Mouse (Mus musculus): ENCODE results near the gene Atp6v0a1. TPM values are rescaled to one million over a fixed set of nuclear protein-coding genes. Genes with fewer than 3 reads are reported as not detected.

Gene Atp6v0a1
- polyA plus RNA-seq, 1 experiment from 2014 or later: 48.1 TPM

DNA sequence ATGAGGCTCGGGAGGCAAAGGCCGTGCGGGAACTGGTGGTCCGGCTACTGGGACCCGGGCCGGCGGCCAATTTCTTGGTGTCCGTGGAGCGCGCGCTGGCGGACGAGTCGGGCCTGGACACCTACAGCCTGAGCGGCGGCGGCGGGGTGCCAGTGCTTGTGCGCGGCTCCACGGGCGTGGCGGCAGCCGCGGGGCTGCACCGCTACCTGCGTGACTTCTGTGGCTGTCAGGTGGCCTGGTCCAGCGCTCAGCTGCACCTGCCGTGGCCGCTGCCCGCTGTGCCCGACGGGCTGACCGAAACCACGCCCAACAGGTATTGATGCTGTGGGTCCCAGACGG is 60.9 kb downstream of the Atp6v0a1 start:
- peak overlapping the region; percentile 91 for H3K4me3 ChIP-seq
- peaks cover 29% of the 10 kb centered on the region for H3K4me1 ChIP-seq (replicated peaks)
- WGBS: under 1% methylated on average over 36 of the region's 36 CpGs
- peak overlapping the region; percentile 90 for H3K27ac ChIP-seq
- DNase-seq (ENCODE audit: low spot score): no peak
- H3K27me3 ChIP-seq (ENCODE audit: insufficient read depth, poor library complexity, severe bottlenecking): peaks cover 29% of the 10 kb centered on the region
- H3K9me3 ChIP-seq: no peaks in the 10 kb centered on the region
- 0 out of 2 replicates have a peak, but pooled peaks cover 3% of the 10 kb centered on the region for H3K36me3 ChIP-seq

DNA sequence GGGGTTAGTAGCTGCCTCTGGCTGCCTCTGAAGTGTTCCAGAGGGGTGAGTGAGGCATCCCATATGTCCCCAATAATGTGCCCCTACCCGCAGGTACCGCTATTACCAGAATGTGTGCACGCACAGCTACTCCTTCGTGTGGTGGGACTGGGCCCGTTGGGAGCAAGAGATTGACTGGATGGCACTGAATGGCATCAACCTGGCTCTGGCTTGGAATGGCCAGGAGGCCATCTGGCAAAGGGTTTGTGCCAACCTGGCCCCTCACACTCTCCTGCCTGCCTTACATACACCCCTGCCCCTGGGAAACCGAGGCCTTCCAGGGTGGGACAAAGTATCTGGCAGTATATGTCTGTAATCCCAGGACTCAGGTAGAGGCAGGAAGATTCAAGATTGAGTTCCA is 61.7 kb downstream of the Atp6v0a1 start:
- no peak for DNase-seq (ENCODE audit: low spot score)
- Histone ChIP-seq H3K27ac (peak overlapping the region; percentile 40; the same call in 1 of the 2 replicates), H3K4me1 (replicated peaks) (peaks cover 29% of the 10 kb centered on the region), H3K9me3 (no peaks in the 10 kb centered on the region), H3K27me3 (ENCODE audit: insufficient read depth, poor library complexity, severe bottlenecking) (peaks cover 32% of the 10 kb centered on the region), H3K36me3 (0 out of 2 replicates have a peak, but pooled peaks cover 3% of the 10 kb centered on the region), H3K4me3 (peak overlapping the region; percentile 91)
- 77% methylated on average over 6 of the region's 6 CpGs for WGBS

DNA sequence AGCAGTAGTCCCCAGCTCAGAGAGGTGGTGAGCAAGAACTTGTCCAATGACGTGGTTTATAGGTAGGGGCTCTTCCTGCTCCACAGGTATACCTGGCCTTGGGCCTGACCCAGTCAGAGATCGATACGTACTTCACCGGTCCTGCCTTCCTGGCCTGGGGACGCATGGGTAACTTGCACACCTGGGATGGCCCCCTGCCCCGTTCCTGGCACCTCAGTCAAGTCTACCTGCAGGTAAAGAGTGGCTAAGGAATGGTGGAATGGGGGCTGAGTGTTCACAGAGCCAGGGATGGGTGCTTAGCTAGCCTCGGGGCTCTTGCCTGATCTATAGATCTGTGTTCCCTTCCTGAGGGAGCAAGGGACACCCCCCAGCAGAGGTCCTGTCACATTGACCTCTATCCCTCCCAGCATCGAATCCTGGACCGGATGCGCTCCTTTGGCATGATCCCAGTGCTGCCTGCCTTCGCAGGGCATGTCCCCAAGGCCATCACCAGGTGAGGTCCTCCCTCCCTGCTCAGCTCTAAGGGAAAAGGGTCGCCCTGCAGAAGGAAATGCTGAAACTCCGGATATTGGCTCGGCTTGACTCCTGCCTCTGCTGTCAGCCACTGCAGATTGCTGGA is 62.7 kb downstream of the Atp6v0a1 start:
- WGBS: 70% methylated on average over 14 of the region's 14 CpGs
- Histone ChIP-seq H3K27me3 (ENCODE audit: insufficient read depth, poor library complexity, severe bottlenecking) (peaks cover 41% of the 10 kb centered on the region), H3K4me1 (replicated peaks) (peaks cover 21% of the 10 kb centered on the region), H3K4me3 (no peak overlapping the region), H3K36me3 (peaks cover 11% of the 10 kb centered on the region; the same call in 1 of the 2 replicates), H3K9me3 (no peaks in the 10 kb centered on the region), H3K27ac (no peak overlapping the region)
- no peak for DNase-seq (ENCODE audit: low spot score)

DNA sequence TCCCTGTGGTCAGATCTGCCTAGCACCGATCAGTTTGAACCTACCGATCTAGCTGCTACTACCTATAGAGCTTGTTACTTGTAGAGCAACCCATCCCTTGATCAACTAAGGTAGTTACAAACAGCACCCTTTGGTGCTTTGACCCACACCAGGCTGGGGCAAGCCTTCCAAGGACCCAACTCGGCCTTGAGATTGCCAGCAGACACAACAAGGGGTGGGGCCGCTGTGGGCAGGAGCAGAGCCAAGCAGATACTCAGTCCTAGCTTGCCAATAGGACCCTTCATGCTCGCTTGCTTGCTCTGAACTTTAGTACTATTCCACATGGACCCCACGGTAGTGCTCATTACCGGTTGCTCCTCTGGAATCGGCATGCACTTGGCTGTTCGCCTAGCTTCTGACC is 68.9 kb downstream of the Atp6v0a1 start, which contains the start of gene Hsd17b1:
TSS of gene Hsd17b1 (plus strand) at position 291 of the 400 bp plus-strand sequence.
- Histone ChIP-seq H3K4me1 (replicated peaks) (peaks cover 23% of the 10 kb centered on the region), H3K27me3 (ENCODE audit: insufficient read depth, poor library complexity, severe bottlenecking) (peaks cover 61% of the 10 kb centered on the region), H3K9me3 (no peaks in the 10 kb centered on the region), H3K36me3 (peaks cover 13% of the 10 kb centered on the region; the same call in 1 of the 2 replicates), H3K4me3 (no peak within 1 kb of the TSS), H3K27ac (no peak within 1 kb of the TSS)
- no peak for DNase-seq (ENCODE audit: low spot score)
- WGBS: 73% methylated on average over 9 of the region's 9 CpGs

DNA sequence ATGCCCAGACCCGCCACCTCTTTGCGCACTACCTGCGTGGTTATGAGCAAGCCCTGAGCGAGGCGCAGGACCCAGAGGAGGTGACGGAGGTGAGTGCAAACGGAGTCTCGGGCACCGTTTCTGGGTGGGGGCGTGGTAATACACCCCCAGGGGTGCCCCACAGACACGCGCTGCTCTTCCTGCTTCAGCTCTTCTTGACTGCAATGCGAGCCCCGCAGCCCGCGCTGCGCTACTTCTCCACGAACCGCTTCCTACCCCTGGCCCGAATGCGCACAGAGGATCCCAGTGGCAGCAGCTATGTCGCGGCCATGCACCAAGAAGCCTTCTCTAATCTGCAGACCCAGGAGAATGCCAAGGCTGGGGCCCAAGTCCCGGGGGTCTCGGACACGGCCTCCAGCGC is 70.5 kb downstream of the Atp6v0a1 start:
- 3% methylated on average over 27 of the region's 27 CpGs for WGBS
- H3K4me1 ChIP-seq (replicated peaks): peaks cover 37% of the 10 kb centered on the region
- peaks cover 15% of the 10 kb centered on the region for H3K36me3 ChIP-seq
- H3K27me3 ChIP-seq (ENCODE audit: insufficient read depth, poor library complexity, severe bottlenecking): peaks cover 61% of the 10 kb centered on the region
- H3K4me3 ChIP-seq: peak overlapping the region; percentile 6; the same call in 1 of the 2 replicates
- no peaks in the 10 kb centered on the region for H3K9me3 ChIP-seq
- no peak overlapping the region for H3K27ac ChIP-seq
- DNase-seq (ENCODE audit: low spot score): no peak

DNA sequence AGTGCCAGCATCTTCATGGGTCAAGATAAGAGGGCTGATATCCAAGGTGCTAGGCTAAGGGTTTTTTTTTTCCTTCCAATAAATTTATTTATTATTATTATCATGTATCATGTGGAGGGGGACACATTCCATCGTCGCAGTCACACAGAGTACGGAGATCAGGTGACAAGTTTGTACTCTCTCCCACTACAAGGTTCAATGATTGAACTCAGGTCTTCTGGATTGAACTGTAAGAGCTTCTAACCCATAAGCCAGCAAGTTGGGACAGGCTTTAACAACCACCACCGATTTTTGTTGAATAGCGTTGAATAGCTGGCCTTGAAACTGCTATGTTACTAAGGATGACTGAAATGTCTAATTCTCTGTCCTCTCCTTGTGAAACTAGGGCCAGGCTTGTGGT is 71.2 kb downstream of the Atp6v0a1 start:
- peaks cover 61% of the 10 kb centered on the region for H3K27me3 ChIP-seq (ENCODE audit: insufficient read depth, poor library complexity, severe bottlenecking)
- 68% methylated on average over 5 of the region's 5 CpGs for WGBS
- no peak overlapping the region for H3K27ac ChIP-seq
- H3K4me3 ChIP-seq: no peak overlapping the region
- H3K36me3 ChIP-seq: peaks cover 22% of the 10 kb centered on the region
- H3K4me1 ChIP-seq (replicated peaks): peaks cover 40% of the 10 kb centered on the region
- DNase-seq (ENCODE audit: low spot score): no peak
- H3K9me3 ChIP-seq: no peaks in the 10 kb centered on the region

DNA sequence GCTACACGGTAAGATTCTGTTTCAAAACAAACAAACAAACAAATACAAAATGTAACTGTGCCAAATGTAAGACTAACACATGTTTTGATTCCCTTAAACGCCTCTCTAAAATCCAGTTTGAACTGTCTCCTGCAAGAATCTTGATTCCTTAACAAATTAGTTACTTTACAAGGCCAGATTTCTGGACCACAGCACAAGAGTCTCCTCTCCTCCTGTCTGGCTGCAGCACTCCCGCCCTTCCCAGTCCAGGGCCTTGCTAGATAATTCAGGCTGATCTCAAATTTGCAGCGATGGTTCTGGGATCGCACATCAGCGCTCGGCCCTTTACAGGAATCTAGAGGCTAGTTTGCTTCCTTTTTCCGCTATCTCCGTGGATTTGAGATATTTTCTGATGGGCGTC is 72.4 kb downstream of the Atp6v0a1 start:
- no peak for DNase-seq (ENCODE audit: low spot score)

DNA sequence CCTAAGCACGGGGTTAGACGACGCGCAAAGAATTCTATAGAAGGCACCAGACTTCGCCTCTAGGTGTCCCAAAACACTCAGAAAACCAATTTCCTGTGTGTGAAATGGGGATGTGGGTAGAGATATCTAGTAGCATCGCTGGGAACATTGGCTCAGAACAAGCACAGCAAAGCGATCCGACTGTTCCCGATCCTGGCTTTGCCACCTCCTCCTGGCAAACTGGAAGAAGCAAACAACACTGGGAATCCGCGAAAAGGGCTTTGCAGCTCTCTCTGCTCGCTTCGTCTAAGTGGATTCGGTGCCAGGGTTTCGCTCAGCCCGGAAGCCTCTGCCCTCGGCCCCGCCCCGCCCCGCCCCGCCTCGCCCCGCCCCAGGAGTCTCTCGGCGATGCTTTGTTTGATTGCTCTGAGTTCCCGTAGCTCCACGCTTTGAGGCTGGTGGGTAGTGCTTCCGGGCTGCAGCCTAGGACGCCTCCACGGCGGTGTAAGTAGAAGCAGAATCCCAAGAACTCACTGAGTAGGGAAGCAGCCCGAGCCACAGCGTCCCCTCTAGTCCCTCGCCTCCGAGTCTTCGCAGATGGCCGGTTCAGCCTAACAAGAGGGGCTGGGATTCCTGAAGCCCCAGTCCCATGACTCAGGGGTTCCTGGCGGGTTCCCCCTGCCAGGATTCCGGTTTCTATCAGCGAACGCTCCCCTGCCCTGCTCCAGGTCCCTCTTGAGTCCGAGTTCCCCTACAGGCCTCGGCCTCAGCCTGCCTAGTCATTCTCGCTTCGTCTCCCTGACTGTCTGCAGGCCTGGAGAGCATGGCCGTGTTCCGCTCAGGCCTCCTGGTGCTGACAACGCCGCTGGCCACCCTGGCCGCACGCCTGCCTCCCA is 73.2 kb downstream of the Atp6v0a1 start, which contains the start of gene Coasy:
TSS of gene Coasy (plus strand) at position 358 of the 875 bp plus-strand sequence.
- Histone ChIP-seq H3K9me3 (no peaks in the 10 kb centered on the region), H3K4me3 (peak within 1 kb of the TSS; percentile 87), H3K4me1 (replicated peaks) (peaks cover 57% of the 10 kb centered on the region), H3K36me3 (peaks cover 19% of the 10 kb centered on the region), H3K27ac (peak within 1 kb of the TSS; percentile 91), H3K27me3 (ENCODE audit: insufficient read depth, poor library complexity, severe bottlenecking) (peaks cover 44% of the 10 kb centered on the region)
- DNase-seq (ENCODE audit: low spot score): peak; percentile 96
- WGBS: under 1% methylated on average over 51 of the region's 51 CpGs

More for the DNA sequence above, 72.4 kb downstream of the Atp6v0a1 start:
- Histone ChIP-seq H3K9me3 (no peaks in the 10 kb centered on the region), H3K27me3 (ENCODE audit: insufficient read depth, poor library complexity, severe bottlenecking) (peaks cover 52% of the 10 kb centered on the region), H3K36me3 (peaks cover 26% of the 10 kb centered on the region), H3K4me1 (replicated peaks) (peaks cover 52% of the 10 kb centered on the region), H3K27ac (peak overlapping the region; percentile 91), H3K4me3 (peak overlapping the region; percentile 87)
- 8% methylated on average over 10 of the region's 10 CpGs for WGBS

DNA sequence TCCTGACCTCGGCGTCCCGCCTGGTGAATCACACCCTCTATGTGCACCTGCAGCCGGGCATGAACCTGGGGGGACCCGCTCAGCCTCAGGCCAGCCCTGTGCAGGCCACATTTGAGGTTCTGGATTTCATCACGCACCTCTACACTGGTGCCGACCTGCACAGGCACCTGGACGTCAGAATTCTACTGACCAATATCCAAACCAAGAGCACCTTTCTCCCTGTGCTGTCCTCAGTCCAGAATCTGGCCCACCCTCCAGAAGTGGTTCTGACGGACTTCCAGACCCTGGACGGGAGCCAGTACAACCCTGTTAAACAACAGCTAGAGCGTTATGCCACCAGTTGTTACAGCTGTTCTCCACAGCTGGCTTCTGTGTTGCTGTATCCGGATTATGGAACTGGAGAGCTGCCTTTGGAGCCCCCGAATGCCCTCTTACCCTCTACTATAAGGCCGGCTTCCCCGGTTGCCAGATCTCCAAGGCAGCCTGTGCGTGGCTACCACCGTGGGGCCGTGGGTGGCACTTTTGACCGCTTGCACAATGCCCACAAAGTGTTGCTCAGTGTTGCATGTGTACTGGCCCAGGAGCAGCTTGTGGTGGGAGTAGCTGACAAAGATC is 73.9 kb downstream of the Atp6v0a1 start:
- Histone ChIP-seq H3K36me3 (peaks cover 19% of the 10 kb centered on the region), H3K27me3 (ENCODE audit: insufficient read depth, poor library complexity, severe bottlenecking) (peaks cover 37% of the 10 kb centered on the region), H3K27ac (peak overlapping the region; percentile 91), H3K4me1 (replicated peaks) (peaks cover 64% of the 10 kb centered on the region), H3K9me3 (no peaks in the 10 kb centered on the region), H3K4me3 (peak overlapping the region; percentile 87)
- no peak for DNase-seq (ENCODE audit: low spot score)
- 36% methylated on average over 19 of the region's 19 CpGs for WGBS

DNA sequence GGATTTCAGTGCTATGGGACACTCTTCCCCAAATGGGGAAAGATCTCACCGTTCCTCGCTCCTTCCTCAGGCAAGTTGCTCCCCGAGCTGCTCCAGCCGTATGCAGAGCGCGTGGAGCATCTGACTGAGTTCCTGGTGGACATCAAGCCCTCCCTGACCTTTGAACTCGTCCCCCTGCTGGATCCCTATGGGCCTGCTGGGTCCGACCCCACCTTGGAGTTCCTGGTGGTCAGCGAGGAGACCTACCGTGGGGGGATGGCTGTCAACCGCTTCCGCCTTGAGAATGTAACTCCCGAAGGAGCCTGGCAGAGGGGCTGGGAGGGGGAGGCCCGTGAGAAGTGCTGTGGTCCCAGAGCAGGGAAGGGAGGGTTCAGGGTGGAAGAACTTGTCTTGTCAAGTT is 75.0 kb downstream of the Atp6v0a1 start:
- Histone ChIP-seq H3K27me3 (ENCODE audit: insufficient read depth, poor library complexity, severe bottlenecking) (peaks cover 26% of the 10 kb centered on the region), H3K27ac (no peak overlapping the region), H3K9me3 (no peaks in the 10 kb centered on the region), H3K4me3 (peak overlapping the region; percentile 16; the same call in 1 of the 2 replicates), H3K4me1 (replicated peaks) (peaks cover 70% of the 10 kb centered on the region), H3K36me3 (peaks cover 29% of the 10 kb centered on the region)
- 81% methylated on average over 14 of the region's 14 CpGs for WGBS
- no peak for DNase-seq (ENCODE audit: low spot score)

DNA sequence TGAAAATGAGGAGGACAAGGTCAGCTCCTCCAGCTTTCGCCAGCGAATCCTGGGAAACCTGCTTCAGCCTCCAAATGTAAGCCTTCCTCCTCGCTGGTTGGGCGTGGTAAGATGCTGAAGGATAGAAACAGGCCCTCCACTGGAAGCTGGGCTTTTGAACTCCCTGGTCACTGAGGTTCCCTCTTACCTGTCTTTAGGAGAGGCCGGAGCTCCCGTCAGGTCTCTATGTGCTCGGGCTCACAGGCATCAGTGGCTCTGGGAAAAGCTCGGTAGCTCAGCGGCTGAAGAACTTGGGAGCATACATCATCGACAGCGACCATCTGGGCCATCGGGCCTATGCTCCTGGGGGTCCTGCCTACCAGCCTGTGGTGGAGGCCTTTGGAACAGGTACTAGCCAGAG is 75.6 kb downstream of the Atp6v0a1 start:
- WGBS: 93% methylated on average over 12 of the region's 12 CpGs
- peaks cover 35% of the 10 kb centered on the region for H3K36me3 ChIP-seq
- H3K27me3 ChIP-seq (ENCODE audit: insufficient read depth, poor library complexity, severe bottlenecking): peaks cover 20% of the 10 kb centered on the region
- peaks cover 66% of the 10 kb centered on the region for H3K4me1 ChIP-seq (replicated peaks)
- H3K9me3 ChIP-seq: no peaks in the 10 kb centered on the region
- no peak for DNase-seq (ENCODE audit: low spot score)
- H3K4me3 ChIP-seq: no peak overlapping the region
- H3K27ac ChIP-seq: no peak overlapping the region

DNA sequence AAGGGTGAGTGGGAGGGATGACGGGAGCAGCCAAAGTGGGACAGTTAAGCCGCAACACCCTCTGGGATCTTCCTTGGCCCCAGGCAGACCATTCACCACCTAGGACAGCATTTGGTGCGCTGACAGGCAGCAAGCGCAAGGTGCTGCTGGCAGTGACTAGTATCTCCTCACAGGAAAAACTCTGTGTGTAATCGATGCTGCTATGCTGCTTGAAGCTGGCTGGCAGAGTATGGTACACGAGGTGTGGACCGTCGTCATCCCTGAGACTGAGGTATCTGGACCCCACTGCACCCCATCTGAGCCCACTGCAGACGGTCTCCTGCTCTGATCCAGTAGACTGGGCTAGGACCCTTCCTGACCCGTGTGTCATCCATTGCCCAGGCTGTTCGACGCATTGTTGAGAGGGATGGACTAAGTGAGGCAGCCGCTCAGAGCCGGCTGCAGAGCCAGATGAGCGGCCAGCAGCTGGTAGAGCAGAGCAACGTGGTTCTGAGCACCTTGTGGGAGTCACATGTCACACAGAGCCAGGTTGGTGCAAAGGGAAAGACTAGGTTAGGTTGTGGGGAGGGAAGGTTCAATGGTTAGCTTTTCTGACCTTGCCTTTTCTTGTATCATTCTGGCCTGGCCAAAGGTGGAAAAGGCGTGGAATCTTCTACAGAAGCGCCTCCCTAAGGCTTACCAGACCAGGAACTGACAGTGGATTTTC is 76.5 kb downstream of the Atp6v0a1 start:
- peaks cover 44% of the 10 kb centered on the region for H3K36me3 ChIP-seq
- no peaks in the 10 kb centered on the region for H3K9me3 ChIP-seq
- H3K27me3 ChIP-seq (ENCODE audit: insufficient read depth, poor library complexity, severe bottlenecking): peaks cover 11% of the 10 kb centered on the region
- H3K27ac ChIP-seq: no peak overlapping the region
- H3K4me1 ChIP-seq (replicated peaks): peaks cover 63% of the 10 kb centered on the region
- DNase-seq (ENCODE audit: low spot score): no peak
- 92% methylated on average over 18 of the region's 18 CpGs for WGBS
- H3K4me3 ChIP-seq: peak overlapping the region; percentile 87; the same call in 1 of the 2 replicates

All from hindbrain, embryonic 10.5 days (tissue).